ENCODE assay signal across 8 mouse cellular contexts in genomic region chr7:118491431-118492147, GRCm38 (mm10). TPM values are rescaled to one million over a fixed set of nuclear protein-coding genes. Genes with fewer than 3 reads are reported as not detected.
A peak's percentile ranks its signal among the peaks of the same experiment; 100 is the strongest.
DNase-seq lines count a peak whose midpoint lies in the region; ATAC-seq and TF ChIP-seq lines count a peak whose summit lies in the region.

Gene Itpripl2 (minus strand): TSS chr7:118491975.

- intact Hi-C loops in heart, postnatal 14 days (cut with DNase I) = no loop called here

- no peaks in the 10 kb centered on the region for H3K9me3 ChIP-seq in forebrain, embryonic 13.5 days (replicated peaks)

- peaks cover 62% of the 10 kb centered on the region for H3K27me3 ChIP-seq in forebrain, embryonic 13.5 days

- H3K4me1 ChIP-seq in forebrain, embryonic 13.5 days = peaks cover 19% of the 10 kb centered on the region
- H3K4me1 ChIP-seq in olfactory bulb, adult 2 months (ENCODE audit: control insufficient read depth, insufficient read depth, low read length) = peaks cover 17% of the 10 kb centered on the region

- peak; percentile 42 to 43 for DNase-seq in B cell, adult 2 months
- DNase-seq in adrenal gland, adult 18-20 months (ENCODE audit: low spot score in 2 of 2) = peak; percentile 76
- peak; percentile 87 to 89 for DNase-seq in heart, postnatal 14 days
- peak; percentile 81 to 86 for DNase-seq in kidney, postnatal 36 days
- DNase-seq in lung, postnatal 10 days = peak; percentile 93
- peak; percentile 66 for DNase-seq in thymus, postnatal 14 days

- TF ChIP-seq CTCF in olfactory bulb, adult 2 months (IDR thresholded peaks at IDR 0.05; ENCODE audit: insufficient read depth, low read depth, low read length) = no peak

- ATAC-seq in forebrain, embryonic 13.5 days = peak; percentile 73

- H3K27ac ChIP-seq in forebrain, embryonic 13.5 days = no peak within 1 kb of the TSS
- no peak within 1 kb of the TSS; the same call in 1 of the 2 replicates for H3K27ac ChIP-seq in olfactory bulb, adult 2 months (ENCODE audit: insufficient read depth, low read depth, low read length)

- peak within 1 kb of the TSS; percentile 89 for H3K4me2 ChIP-seq in forebrain, embryonic 13.5 days

- no peaks in the 10 kb centered on the region for H3K36me3 ChIP-seq in forebrain, embryonic 13.5 days (ENCODE audit: poor library complexity, severe bottlenecking)

- peak within 1 kb of the TSS; percentile 56 for H3K4me3 ChIP-seq in forebrain, embryonic 13.5 days
- peak within 1 kb of the TSS; percentile 44 for H3K4me3 ChIP-seq in olfactory bulb, adult 2 months (ENCODE audit: insufficient read depth, low read depth, low read length)

- under 1% methylated on average over 55 of the region's 55 CpGs for WGBS in forebrain, embryonic 13.5 days
- 1% methylated on average over 55 of the region's 55 CpGs for WGBS in olfactory bulb, adult 2 months

- H3K9ac ChIP-seq in forebrain, embryonic 13.5 days = peak within 1 kb of the TSS; percentile 73

- no peak for TF ChIP-seq POLR2A in olfactory bulb, adult 2 months (IDR thresholded peaks at IDR 0.05; ENCODE audit: insufficient read depth, low read depth, low read length)

RNA-seq across cellular contexts. Expression of gene Itpripl2, which starts in this region (rescaled TPM):
- total RNA-seq in adrenal gland, adult 18-20 months (2021) = 10 to 100 TPM; 13.2 to 14.3 TPM
- 0.67 and 0.74 TPM in 2 replicates for polyA plus RNA-seq in forebrain, embryonic 13.5 days (2015; fragmentation: Nextera tagmentation; extraction: Ambion mirVana)
- total RNA-seq in heart, postnatal 14 days (2021) = 10 to 100 TPM; 36.5 to 37.6 TPM
- not detected in 2 replicates for polyA plus RNA-seq in olfactory bulb, adult 2 months (2012; ENCODE audit: insufficient read depth, insufficient read length, low replicate concordance, missing spikeins)

Comparison
In these comparisons a context has a peak if more than half of its experiments do, and no peak if none do; other contexts are left out.
1. Peak in ATAC-seq, H3K4me3 ChIP-seq, H3K9ac ChIP-seq and H3K4me2 ChIP-seq in forebrain, embryonic 13.5 days; RNA of the gene not detected or under 1 TPM.
2. DNase-seq: peak in every context shown above with its lines; median percentile 93 in lung, postnatal 10 days; 88 in heart, postnatal 14 days; 84 in kidney, postnatal 36 days; 76 in adrenal gland, adult 18-20 months; 66 in thymus, postnatal 14 days; 42 in B cell, adult 2 months.